Mouse (Mus musculus) embryonic stem cell, embryonic (primary cell): Measurements from ENCODE around the gene Ddah2.

Experiments
- CTCF ChIA-PET, 4 experiments: fragments of 300-600 bp in 2 of 4; fragments of 350-600 bp in 2 of 4; sonication (Branson Sonifier 250); formaldehyde crosslinking; loops; one replicate each; lab custom pipeline; 2022; ENCODE audit warnings: inconsistent platforms in 2 of 4; lab: Charles Lee
- POLR2A ChIA-PET, 4 experiments: fragments of 300-600 bp in 2 of 4; fragments of 350-600 bp in 2 of 4; sonication (Branson Sonifier 250); formaldehyde crosslinking; loops; one replicate each; lab custom pipeline; 2022; ENCODE audit warnings: antibody characterized with exemption in 4 of 4, inconsistent platforms in 1 of 4; lab: Charles Lee

Ddah2 gene

DNA sequence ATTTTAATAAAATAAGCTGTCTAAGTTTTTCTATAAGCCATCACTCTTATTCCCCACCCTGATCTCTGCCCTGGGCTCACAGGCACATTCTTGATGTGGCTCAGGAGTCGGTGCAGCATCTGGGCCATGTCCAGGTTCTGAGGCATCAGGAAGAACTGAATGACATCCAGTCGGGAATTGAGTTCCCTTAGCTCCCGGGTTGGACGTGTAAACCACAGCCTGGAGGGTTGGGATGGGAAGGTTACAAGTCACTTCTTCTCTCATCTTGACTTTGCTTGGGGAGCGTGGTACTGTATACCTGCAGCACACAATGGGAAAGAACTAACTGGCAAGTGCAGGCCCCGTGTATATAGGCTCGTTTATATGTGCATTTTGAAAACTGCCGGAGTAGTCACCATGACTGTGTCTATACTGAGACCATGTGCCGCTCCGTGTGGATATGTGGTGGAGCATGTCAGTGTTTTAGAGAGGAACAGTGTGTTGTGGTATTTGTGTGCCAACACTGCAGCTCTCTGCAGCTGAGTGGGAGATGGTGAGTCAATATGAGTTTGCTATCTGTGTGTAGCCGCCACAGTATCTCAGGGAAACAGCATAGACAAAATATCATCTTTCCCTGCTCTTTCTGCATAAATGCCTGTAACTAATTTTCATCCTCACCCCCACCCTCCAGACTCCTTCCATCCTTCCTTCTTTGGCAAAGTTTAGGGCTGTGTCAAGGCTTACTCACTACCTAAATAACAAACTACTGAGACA, 19.5 kb upstream of the Ddah2 start:
- ChIA-PET POLR2A (interaction anchor here in 2 of 4 experiments (0.6 to 1.3 kb wide), 3 partner anchors 21 to 49 kb away, joined by 3 to 4 read pairs (median 3); partner anchors contain the start of gene Ly6g6e (in 1 of the 2)), CTCF (interaction anchor here in 1 of 4 experiments (0.6 kb wide), 1 partner anchor 192 kb away, joined by 6 read pairs; no protein-coding TSS in a partner anchor)

DNA sequence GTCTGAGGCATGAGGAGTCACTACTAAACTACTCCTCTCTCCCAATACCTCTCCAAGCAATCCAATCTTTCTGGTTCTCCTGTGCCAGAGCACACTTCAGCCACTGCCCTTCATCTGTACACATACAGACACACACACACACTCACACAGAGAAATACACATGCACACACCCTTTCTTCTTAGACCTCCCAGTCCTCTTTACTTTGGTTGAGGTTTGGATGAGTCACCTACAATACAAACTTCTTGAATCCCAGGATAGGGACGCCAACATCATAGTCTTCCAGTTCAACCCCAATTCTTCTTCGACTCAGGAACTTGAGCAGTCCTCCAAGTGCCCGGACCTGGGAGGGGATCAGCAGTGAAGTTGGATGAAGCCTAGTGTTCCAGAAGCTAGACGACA, 15.0 kb upstream of the Ddah2 start:
- POLR2A ChIA-PET: interaction anchor here in 2 of 4 experiments (1.2 to 8.9 kb wide), 4 partner anchors 14 to 103 kb away, joined by 3 to 82 read pairs (median 10); partner anchors contain the start of gene Ddah2 (in 1 of the 2)
- CTCF ChIA-PET: interaction anchor here in 1 of 4 experiments (0.5 kb wide), 1 partner anchor 173 kb away, joined by 4 read pairs; no protein-coding TSS in a partner anchor

DNA sequence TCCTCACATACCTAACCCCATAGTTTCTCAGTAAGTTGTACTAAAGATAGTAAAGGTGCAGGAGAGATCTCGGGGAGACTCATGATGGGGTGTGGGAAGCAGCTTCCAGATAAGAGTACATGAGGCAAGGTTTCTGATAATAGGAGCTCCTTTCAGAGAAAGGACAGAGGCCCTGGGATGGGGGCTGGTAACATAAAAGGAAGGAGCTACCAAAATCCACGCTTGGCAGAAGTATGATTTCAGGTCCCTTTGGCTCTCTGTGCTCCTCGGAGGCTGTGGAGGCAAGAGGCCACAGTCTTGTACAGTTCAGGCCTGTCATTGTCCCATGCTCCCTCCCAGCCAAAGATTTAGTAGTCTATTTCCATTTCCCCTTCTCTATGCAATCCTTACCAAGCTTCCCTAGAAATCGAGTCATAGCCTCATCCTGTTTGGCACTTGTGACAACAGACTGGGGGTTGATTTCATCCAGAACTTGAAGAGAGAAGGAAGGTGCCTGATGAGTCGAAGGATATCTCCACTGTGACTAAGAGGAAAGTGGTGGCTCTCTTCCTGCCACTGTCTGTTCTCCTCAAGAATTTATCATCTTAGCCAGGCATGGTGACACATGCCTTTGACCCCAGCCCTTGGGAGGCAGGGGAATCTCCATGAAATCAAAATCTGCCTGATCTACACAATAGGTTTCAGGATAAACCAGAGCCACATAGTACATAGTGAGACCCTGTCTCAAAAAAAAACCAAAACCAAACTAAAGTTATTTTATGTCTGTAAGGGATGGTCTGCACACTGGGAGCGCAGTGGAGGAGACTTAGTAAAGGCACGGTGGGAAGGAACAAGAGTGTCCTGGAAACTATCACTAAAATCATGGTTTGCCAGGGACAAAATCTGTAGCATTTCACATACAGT, 13.7 kb upstream of the Ddah2 start:
- ChIA-PET CTCF (interaction anchor here in 1 of 4 experiments (0.6 to 2.6 kb wide), 3 partner anchors 14 to 225 kb away, joined by 3 to 13 read pairs (median 11); partner anchors contain the start of gene Ddah2), POLR2A (interaction anchor here (0.5 to 8.9 kb wide), 22 partner anchors 13 to 114 kb away, joined by 3 to 105 read pairs (median 5); partner anchors contain the start of genes Ddah2 (in 2 of the 4), Sapcd1 (in 2 of the 4), Csnk2b (in 1 of the 4) and Gpank1 (in 1 of the 4))

DNA sequence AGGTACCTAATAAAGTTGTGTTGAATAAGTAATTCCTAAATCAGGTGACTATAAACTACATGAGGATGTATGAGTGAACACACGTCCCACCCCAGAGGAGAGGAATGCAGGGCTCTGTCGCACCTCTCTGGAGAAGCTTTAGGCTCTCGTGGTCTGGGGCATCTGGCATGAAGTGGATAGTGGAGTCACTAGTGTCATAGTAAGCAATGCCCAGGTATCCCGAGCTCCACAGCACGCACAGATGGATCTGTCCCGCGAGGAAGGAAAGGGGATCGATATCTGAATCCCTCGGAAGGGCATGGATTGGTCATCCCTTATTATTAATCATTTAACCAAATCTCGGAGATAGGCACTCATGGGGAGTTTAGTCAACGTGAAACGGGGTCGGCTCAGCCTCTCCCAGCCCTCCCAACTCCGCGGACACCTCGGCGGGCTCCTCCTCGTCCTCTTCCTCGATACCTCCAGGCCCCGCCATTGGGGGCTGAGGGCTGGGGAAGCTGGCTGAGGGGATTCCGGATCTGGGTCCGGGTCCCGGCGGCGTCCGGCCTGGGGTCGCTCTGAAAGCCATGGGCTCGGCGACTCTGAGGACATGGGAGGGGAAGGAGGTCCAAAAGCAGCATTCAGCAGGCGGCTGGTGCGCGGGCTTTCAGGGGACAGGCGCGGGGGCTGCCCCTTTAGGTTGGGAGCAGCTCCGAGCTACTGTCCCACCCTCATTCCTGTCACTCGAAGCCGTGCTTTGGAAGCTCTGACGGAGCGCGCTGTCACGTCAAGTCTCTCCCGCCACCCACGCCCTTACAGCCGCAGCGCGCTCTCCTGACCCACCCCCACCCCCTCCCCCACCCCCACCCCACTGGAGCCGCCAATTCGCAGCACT, 12.8 kb upstream of the Ddah2 start:
- POLR2A ChIA-PET: interaction anchor here (0.5 to 8.9 kb wide), 62 partner anchors 8 to 442 kb away, joined by 3 to 105 read pairs (median 5); partner anchors contain the start of genes Ddah2 (in 3 of the 4), Sapcd1 (in 3 of the 4), D17H6S53E (in 2 of the 4) and Ddx39b (in 2 of the 4)
- CTCF ChIA-PET: interaction anchor here in 3 of 4 experiments (0.6 to 2.6 kb wide), 13 partner anchors 13 to 121 kb away, joined by 3 to 13 read pairs (median 5); partner anchors contain the start of gene Ddah2 (in 1 of the 3)

DNA sequence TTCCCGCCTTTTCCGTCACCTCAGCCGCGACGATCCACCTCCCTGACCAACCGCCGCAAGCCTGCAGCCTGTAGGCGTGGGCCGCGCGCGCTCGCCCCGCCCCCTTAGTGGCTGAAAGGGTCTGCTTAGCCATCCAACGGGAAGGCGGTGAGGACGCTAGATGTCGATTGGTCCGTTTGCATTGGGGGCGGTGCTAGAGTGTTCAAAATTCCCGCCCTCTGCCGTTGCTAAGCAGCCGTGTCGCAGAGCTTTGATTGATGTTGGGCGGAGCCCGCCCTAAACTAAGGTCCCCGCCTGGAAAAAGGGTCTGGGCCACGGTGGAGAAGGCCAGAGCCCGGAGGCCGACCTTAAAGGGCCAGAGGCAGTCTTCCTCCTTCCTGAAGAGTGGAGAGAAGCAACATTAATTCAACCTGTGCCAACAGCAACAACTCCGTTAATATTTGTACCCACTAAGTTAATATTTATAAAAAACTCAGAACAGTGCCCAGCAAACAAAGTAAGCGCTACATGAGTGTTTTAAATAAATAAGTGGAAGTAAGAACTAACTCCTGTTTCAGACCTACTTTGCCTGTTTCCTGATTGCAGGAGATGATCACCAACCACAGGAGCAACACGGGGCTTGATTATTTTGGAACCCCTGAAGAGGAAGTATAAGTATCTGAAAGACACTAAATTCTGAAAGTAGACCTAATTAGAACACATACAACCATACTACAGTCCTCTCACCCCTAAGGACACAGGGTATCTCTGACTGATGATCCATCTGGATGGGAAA, 12.0 kb upstream of the Ddah2 start, which contains the start of gene Msh5:
Gene Msh5 (minus strand): TSS at position 65 of the 775 bp plus-strand sequence.
- CTCF ChIA-PET: interaction anchor here in 3 of 4 experiments (1.0 to 2.6 kb wide), 12 partner anchors 12 to 120 kb away, joined by 3 to 13 read pairs (median 6); partner anchors contain the start of gene Ddah2 (in 1 of the 3)
- POLR2A ChIA-PET: interaction anchor here (0.6 to 8.9 kb wide), 62 partner anchors 8 to 443 kb away, joined by 3 to 105 read pairs (median 5); partner anchors contain the start of genes Ddah2 (in 3 of the 4), Sapcd1 (in 3 of the 4), D17H6S53E (in 2 of the 4) and Ddx39b (in 2 of the 4)

DNA sequence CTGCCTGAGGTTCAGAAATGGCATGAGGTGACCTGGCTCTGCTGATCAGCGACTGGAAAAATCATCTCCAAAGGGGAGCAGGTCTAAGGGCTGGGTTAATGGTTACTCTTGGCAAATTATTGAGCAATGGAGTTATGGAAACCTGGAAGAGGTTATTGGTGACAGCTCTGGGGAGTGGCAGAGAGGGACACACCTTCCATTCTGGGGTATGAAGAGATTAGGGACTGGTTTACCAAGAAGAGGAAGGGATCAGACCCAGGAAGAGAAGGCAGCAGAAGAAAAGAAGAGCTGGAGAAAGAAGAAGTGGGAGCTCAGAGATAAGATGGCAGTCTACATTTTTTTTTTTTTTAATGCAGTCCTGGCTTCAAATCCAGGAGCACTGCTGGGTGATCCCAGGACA, 11.1 kb upstream of the Ddah2 start:
- ChIA-PET CTCF (interaction anchor here in 2 of 4 experiments (0.6 to 1.4 kb wide), 2 partner anchors 40 to 63 kb away, joined by 5 to 8 read pairs; no protein-coding TSS in a partner anchor), POLR2A (interaction anchor here (0.6 to 8.9 kb wide), 12 partner anchors 12 to 105 kb away, joined by 3 to 105 read pairs (median 3); partner anchors contain the start of genes Ddah2 (in 2 of the 4) and Gpank1 (in 2 of the 4))

DNA sequence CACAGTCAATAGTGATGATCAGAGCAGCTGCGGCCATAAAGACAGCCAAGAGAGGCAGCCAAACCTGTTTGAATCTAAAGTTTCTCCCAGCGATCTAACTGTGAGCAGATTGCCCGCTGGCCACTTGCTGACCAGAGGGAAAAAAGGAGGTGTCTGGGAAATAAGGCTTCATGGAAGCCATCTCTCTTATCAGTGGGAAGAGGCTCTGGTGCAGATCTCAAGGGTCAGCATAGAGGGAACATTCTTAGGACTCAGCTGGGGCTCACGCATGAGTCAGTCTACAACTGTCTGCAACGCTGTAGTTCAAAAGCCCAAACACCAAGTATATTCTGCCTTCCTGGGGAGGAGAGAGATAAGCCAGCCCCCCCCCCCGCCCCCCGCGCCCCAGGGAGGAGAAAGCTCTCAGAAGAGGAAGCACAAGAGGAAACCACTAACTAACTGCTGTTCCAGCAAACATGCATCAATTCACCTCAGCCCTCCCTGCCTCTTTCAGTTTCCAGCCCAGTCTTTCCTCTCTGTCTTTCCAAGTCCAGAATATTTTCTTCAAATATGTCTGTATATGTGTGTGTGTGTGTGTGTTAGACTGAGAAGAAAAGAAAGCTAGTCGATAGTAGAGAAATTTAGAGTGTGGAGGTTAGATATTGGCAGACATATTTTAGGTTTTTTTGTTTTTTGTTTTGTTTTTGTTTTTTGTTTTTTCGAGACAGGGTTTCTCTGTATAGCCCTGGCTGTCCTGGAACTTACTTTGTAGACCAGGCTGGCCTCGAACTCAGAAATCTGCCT, 10.5 kb upstream of the Ddah2 start:
- CTCF ChIA-PET: interaction anchor here in 3 of 4 experiments (0.6 to 1.4 kb wide), 5 partner anchors 23 to 489 kb away, joined by 3 to 5 read pairs (median 4); no protein-coding TSS in a partner anchor
- POLR2A ChIA-PET: interaction anchor here (0.6 to 8.9 kb wide), 14 partner anchors 12 to 115 kb away, joined by 3 to 105 read pairs (median 3); partner anchors contain the start of genes Ddah2 (in 2 of the 4) and Gpank1 (in 2 of the 4)

DNA sequence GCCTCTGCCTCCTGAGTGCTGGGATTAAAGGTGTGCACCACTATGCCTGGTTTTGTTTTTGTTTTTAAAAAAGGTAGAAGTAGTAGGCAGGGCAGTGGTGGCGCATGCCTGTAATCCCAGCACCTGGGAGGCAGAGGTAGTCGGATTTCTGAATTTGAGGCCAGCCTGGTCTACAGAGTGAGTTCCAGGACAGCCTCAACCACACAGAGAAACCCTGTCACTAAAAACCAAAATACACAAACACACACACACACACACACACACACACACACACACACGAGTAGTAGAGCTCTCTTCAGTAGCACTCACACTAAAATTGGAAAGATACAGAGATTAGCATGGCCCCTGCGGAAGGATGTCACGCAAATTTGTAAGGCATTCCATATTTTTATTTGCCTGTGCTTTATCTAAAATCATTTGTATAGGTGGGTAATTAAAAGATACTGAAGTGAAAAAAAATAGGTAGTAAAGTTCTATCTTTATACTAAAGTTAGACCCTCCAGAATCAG, 9.8 kb upstream of the Ddah2 start:
- CTCF ChIA-PET: interaction anchor here in 2 of 4 experiments (0.6 to 2.1 kb wide), 5 partner anchors 11 to 490 kb away, joined by 3 to 8 read pairs (median 4); partner anchors contain the start of genes Ddah2 (in 1 of the 2) and Ltb (in 1 of the 2)
- POLR2A ChIA-PET: interaction anchor here in 3 of 4 experiments (0.6 to 8.9 kb wide), 14 partner anchors 11 to 154 kb away, joined by 3 to 105 read pairs (median 4); partner anchors contain the start of genes Ddah2 (in 2 of the 3) and Sapcd1 (in 1 of the 3)

DNA sequence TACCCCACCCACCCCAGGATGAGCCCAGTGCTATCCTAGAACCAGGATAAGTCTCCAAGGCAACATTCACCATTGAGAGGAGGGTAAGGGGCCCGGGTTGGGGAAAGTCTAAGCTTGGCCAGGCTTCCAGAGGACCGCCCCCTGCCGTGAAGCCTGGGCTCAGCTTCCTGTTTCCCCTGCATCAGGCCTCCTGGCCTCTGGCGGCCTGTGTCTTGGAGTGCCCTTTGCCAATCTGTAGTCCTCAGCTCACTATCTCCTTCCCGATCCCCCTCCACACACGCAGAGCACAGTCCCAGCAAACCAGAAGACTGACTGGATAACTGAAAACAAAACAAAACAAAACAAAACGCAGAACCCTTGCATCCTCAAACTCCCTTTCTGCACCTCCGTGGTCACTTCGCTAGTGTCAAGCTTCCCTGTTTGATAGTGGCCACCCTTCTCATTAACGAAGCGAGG, 9.2 kb upstream of the Ddah2 start, which contains the start of gene Clic1:
Gene Clic1 (plus strand): TSS at position 406 of the 456 bp plus-strand sequence.
- CTCF ChIA-PET: interaction anchor here in 3 of 4 experiments (0.6 to 2.1 kb wide), 7 partner anchors 10 to 477 kb away, joined by 3 to 8 read pairs (median 3); partner anchors contain the start of genes Ddah2 (in 1 of the 3) and Ltb (in 1 of the 3)
- POLR2A ChIA-PET: interaction anchor here (0.6 to 8.9 kb wide), 20 partner anchors 10 to 197 kb away, joined by 3 to 105 read pairs (median 4); partner anchors contain the start of genes Ddah2 (in 2 of the 4) and Sapcd1 (in 1 of the 4)

DNA sequence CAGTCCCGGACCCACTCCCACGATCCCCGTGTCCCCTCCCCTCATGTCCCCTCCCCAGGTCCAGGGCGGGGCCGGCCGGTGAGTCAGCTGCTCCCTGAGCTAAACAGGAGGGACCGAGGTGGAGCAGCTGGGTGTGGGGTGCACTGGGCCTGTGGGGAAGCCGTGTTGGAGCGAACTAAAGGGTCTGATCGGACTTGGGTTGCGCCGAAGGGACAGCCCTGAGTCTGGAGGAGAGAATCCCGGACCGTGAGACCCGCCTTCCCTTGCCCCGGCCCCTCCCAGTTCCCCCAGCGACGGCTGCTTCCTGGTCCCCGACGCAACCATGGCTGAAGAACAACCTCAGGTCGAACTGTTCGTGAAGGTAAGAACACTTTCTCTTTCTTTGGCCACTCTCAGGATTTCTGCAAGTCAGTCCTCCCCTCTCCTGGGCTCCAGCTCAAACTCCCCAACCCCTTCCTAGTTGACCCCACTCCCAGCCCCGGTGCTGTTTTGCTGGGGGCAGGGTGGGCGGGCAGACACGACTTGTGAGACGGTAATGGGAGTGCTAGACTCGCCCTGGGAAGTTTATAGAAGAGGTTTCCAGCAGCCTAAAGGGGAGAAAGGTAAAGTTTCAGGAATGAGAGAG, 8.6 kb upstream of the Ddah2 start:
- CTCF ChIA-PET: interaction anchor here in 2 of 4 experiments (0.6 to 2.1 kb wide), 5 partner anchors 9 to 478 kb away, joined by 3 to 8 read pairs (median 3); partner anchors contain the start of gene Ddah2 (in 1 of the 2)
- POLR2A ChIA-PET: interaction anchor here (0.5 to 8.9 kb wide), 26 partner anchors 9 to 196 kb away, joined by 3 to 105 read pairs (median 4); partner anchors contain the start of gene Ddah2 (in 2 of the 4)

DNA sequence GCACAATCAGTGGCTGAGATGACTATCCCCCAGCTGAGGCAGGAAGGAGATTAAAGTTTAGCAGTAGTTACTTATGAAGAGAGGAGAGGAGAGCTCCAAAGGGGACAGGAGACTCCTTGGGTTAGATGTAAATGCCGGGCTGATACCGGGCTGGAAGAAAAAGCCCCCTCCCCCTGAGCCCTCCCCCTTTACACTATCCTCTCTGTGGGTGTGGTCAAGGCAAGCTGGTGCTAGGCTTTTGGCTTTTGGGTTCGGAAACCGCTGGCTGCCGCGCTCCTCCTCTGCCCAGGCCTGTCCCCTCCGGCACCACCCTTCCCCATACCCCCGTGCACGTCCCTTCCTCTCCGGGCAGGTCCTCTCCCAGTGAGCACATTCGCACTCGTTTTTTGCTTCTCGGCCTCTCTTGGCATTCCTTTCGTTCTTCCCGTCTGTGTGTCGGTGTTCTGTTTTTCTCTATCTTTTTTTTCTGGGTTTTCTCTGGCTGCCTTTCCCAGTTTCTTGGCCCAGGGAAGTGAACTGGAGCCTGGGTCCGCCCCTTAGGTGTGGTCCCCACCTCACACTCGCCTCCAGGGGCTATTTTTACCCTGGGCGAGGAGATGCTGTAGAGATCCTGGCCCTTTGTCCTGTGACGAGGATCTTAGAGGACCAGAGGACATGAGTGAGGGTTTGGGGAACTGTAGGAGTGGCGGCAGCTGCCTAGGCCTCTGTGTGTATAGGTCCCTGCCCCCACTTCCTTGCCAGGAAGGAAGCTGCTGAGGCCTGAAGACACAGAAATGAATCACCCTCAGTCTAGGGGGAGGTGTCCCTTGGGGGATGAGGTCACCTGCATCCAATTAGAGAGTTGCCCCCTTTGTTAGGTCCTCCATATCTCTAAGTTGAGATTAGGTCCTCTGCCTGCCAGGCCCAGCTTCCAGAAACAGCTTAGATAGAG, 7.4 kb upstream of the Ddah2 start:
- POLR2A ChIA-PET: interaction anchor here (0.5 to 8.9 kb wide), 36 partner anchors 9 to 1291 kb away, joined by 3 to 105 read pairs (median 4); partner anchors contain the start of genes Ly6g6e (in 3 of the 4), Ddah2 (in 2 of the 4), H2-DMa (in 2 of the 4) and Hspa1b (in 1 of the 4)
- CTCF ChIA-PET: interaction anchor here (0.6 to 2.1 kb wide), 12 partner anchors 8 to 468 kb away, joined by 3 to 16 read pairs (median 4); partner anchors contain the start of genes Abhd16a (in 1 of the 4) and Ddah2 (in 1 of the 4)

DNA sequence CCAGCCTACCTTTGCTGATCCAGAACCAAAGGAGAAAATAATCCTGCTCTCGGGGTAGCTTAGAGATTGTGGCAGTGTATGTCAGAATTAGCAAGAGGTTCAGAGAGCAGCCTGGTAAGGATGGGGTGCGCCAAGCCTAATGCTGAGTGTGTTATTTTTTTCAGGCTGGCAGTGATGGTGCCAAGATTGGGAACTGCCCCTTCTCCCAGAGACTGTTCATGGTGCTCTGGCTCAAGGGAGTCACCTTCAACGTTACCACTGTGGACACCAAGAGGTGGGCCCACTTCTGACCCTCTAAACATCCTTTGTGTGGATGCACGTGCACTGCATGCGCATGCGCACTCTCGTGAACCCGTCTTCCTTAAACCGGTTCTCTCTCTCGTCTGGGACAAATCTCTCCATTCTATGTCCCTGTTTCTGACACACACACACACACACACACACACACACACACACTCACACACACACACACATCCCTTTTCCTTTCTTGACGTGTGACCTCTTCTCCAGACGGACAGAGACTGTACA, 6.5 kb upstream of the Ddah2 start:
- POLR2A ChIA-PET: interaction anchor here in 3 of 4 experiments (0.6 to 8.9 kb wide), 21 partner anchors 8 to 933 kb away, joined by 3 to 105 read pairs (median 4); partner anchors contain the start of genes Ddah2 (in 2 of the 3), H2-DMa (in 2 of the 3), Ly6g6e (in 2 of the 3) and Hspa1b (in 1 of the 3)
- CTCF ChIA-PET: interaction anchor here in 3 of 4 experiments (1.0 to 1.5 kb wide), 4 partner anchors 9 to 36 kb away, joined by 3 to 5 read pairs (median 4); partner anchors contain the start of gene Abhd16a (in 1 of the 3)
